Mouse (Mus musculus): Measurements from ENCODE around the gene Gata5. TPM values are rescaled to one million over a fixed set of nuclear protein-coding genes. Genes with fewer than 3 reads are reported as not detected.

Gata5 gene
- polyA plus RNA-seq, 1 experiment from 2014 or later = 3.9 TPM

DNA sequence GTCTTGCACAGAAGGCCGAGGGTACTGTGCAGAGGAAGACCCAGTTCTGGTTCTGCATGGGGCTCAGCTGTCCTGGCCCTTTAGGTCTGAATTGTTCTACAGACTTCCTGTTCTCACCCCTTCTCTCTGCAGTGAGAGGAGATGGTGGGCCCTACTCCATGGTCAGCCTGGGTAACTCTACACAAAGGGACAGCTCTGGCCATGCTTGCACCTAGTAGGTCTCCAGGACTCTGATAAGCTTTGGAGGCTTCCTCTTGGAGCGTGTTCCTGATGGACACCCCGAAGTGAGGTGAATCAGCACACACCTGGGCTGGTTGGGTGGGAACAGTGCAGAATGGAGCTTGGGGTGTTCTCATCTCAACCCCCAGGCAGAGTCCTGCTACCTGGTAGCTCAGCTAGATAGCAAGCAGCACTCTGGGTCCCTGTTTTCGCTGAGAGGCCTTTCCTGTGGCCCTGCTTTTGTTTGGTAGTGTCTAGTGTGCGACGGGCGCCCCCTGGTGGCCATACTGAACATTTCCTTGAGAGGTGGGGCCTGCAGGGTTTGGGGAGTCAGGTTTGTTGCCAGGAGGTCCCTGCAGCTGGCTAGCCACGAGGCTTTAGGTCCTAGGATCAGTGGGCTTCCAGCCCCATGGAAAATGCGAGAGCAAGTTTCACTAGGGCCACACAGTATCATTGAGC, 12.5 kb upstream of the Gata5 start:
- no peak overlapping the region for H3K4me3 ChIP-seq (ENCODE audit: low read length)
- H3K4me2 ChIP-seq (replicated peaks; ENCODE audit: low read depth, low read length) = no peak overlapping the region
- 30% methylated on average over 9 of the region's 9 CpGs for WGBS
- peak; percentile 84 for ATAC-seq (ENCODE audit: low FRiP score, low TSS enrichment)
- H3K9me3 ChIP-seq (ENCODE audit: low read length) = no peaks in the 10 kb centered on the region
- no peak overlapping the region for H3K27ac ChIP-seq (ENCODE audit: low read length)
- peaks cover 3% of the 10 kb centered on the region for H3K4me1 ChIP-seq (ENCODE audit: insufficient read depth, low read length)
- no peaks in the 10 kb centered on the region for H3K27me3 ChIP-seq (ENCODE audit: insufficient read depth, low read length)
- peak overlapping the region; percentile 35 for H3K9ac ChIP-seq (replicated peaks; ENCODE audit: low read length)
- no peaks in the 10 kb centered on the region for H3K36me3 ChIP-seq (ENCODE audit: insufficient read depth, low read length)

DNA sequence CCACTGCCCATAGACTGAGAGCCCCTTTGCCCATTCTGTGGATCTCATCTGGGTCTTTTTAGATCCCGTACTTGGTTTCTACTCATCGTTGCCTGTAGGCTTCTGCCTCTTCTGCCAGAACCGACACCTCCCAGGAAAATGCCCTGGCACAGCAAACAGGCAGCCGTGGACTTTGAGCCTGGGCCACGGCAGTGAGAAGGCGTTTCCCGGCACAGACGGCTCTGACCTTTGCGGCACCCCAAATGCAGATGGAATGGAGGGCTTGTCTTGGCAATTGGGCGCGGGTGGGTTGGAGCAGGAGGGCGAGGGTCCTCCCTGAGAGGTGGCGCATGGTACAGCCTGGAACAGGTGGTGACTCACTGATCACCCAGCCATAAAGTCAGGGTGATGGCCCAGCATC, 8.6 kb upstream of the Gata5 start:
- Histone ChIP-seq H3K9me3 (ENCODE audit: low read length) (no peaks in the 10 kb centered on the region), H3K4me1 (ENCODE audit: insufficient read depth, low read length) (peaks cover 3% of the 10 kb centered on the region), H3K9ac (replicated peaks; ENCODE audit: low read length) (no peak overlapping the region), H3K4me3 (ENCODE audit: low read length) (no peak overlapping the region), H3K27me3 (ENCODE audit: insufficient read depth, low read length) (peaks cover 7% of the 10 kb centered on the region; the same call in 1 of the 2 replicates), H3K36me3 (ENCODE audit: insufficient read depth, low read length) (no peaks in the 10 kb centered on the region), H3K27ac (ENCODE audit: low read length) (no peak overlapping the region), H3K4me2 (replicated peaks; ENCODE audit: low read depth, low read length) (no peak overlapping the region)
- WGBS = 68% methylated on average over 13 of the region's 13 CpGs
- ATAC-seq (ENCODE audit: low FRiP score, low TSS enrichment) = no peak

DNA sequence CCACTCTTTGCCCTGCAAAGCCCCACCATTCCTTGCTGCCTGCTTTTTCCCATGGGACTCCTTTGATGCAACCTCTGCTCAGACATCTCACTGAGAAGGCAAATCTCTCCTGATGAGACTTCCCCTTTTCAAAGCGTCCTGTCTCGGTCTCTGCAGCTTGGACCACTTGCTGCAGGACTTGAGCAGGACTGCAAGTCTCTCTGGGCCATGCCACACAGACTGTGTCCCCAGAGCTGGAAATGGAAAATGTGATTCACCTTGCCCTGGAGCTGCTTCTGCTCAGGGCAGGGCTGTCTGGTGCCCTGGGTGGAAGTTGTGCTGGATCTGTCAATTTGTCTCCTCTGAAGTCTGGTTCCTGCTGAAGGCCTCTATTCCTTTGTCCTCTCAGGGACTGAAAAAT, 7.7 kb upstream of the Gata5 start:
- Histone ChIP-seq H3K36me3 (ENCODE audit: insufficient read depth, low read length) (no peaks in the 10 kb centered on the region), H3K9ac (replicated peaks; ENCODE audit: low read length) (no peak overlapping the region), H3K4me3 (ENCODE audit: low read length) (no peak overlapping the region), H3K4me1 (ENCODE audit: insufficient read depth, low read length) (peaks cover 6% of the 10 kb centered on the region), H3K9me3 (ENCODE audit: low read length) (no peaks in the 10 kb centered on the region), H3K27ac (ENCODE audit: low read length) (no peak overlapping the region), H3K27me3 (ENCODE audit: insufficient read depth, low read length) (peaks cover 7% of the 10 kb centered on the region), H3K4me2 (replicated peaks; ENCODE audit: low read depth, low read length) (no peak overlapping the region)
- 51% methylated on average over 2 of the region's 2 CpGs for WGBS
- no peak for ATAC-seq (ENCODE audit: low FRiP score, low TSS enrichment)

DNA sequence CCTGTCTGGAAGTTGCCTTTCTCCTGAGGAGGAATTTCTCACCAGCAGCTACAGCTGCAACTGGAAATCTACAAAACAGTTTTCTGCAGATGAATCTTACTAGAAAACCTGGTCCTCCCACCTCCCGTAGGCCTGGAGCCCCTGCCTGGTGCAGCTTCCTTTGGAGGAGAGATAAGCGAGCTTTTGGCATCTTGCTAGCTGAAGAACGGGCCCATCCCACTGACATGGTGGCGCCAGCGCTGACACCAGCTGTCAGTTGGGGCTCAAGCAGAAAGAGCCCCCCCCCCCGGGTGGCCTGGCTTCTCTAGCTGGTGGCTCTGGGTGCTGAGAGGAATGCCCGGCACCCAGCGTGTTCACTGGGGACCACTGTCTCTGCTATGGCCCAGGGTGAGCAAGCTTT, 6.7 kb upstream of the Gata5 start:
- no peak overlapping the region for H3K4me3 ChIP-seq (ENCODE audit: low read length)
- H3K4me1 ChIP-seq (ENCODE audit: insufficient read depth, low read length) = peaks cover 4% of the 10 kb centered on the region; the same call in 1 of the 2 replicates
- WGBS = 81% methylated on average over 8 of the region's 8 CpGs
- H3K4me2 ChIP-seq (replicated peaks; ENCODE audit: low read depth, low read length) = no peak overlapping the region
- H3K9me3 ChIP-seq (ENCODE audit: low read length) = no peaks in the 10 kb centered on the region
- ATAC-seq (ENCODE audit: low FRiP score, low TSS enrichment) = no peak
- H3K27me3 ChIP-seq (ENCODE audit: insufficient read depth, low read length) = peaks cover 11% of the 10 kb centered on the region
- no peaks in the 10 kb centered on the region for H3K36me3 ChIP-seq (ENCODE audit: insufficient read depth, low read length)
- no peak overlapping the region for H3K27ac ChIP-seq (ENCODE audit: low read length)
- H3K9ac ChIP-seq (replicated peaks; ENCODE audit: low read length) = no peak overlapping the region

DNA sequence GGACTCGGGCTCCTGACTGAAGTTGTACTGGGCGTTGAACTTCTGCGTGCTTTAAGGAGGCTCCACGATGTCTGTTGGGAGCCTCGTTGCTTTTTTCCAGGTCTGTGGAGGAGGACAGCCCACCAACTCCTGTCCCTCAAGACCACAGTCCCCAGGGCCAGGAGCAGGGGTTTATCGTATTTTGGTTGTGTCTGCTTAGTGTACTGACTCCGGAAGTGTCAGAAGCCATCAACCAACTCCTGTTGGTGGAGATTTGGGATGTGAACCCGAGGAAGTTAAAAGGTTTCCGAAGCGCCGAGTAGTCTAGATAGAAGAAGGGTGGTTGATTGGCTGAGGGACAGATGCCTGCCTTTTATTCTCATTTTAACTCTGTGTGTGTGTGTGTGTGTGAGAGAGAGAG, 5.4 kb upstream of the Gata5 start:
- Histone ChIP-seq H3K4me1 (ENCODE audit: insufficient read depth, low read length) (peaks cover 6% of the 10 kb centered on the region), H3K4me3 (ENCODE audit: low read length) (no peak overlapping the region), H3K27ac (ENCODE audit: low read length) (no peak overlapping the region), H3K4me2 (replicated peaks; ENCODE audit: low read depth, low read length) (no peak overlapping the region), H3K9ac (replicated peaks; ENCODE audit: low read length) (no peak overlapping the region), H3K36me3 (ENCODE audit: insufficient read depth, low read length) (no peaks in the 10 kb centered on the region), H3K27me3 (ENCODE audit: insufficient read depth, low read length) (peaks cover 22% of the 10 kb centered on the region), H3K9me3 (ENCODE audit: low read length) (no peaks in the 10 kb centered on the region)
- ATAC-seq (ENCODE audit: low FRiP score, low TSS enrichment) = no peak
- WGBS = 48% methylated on average over 11 of the region's 11 CpGs

DNA sequence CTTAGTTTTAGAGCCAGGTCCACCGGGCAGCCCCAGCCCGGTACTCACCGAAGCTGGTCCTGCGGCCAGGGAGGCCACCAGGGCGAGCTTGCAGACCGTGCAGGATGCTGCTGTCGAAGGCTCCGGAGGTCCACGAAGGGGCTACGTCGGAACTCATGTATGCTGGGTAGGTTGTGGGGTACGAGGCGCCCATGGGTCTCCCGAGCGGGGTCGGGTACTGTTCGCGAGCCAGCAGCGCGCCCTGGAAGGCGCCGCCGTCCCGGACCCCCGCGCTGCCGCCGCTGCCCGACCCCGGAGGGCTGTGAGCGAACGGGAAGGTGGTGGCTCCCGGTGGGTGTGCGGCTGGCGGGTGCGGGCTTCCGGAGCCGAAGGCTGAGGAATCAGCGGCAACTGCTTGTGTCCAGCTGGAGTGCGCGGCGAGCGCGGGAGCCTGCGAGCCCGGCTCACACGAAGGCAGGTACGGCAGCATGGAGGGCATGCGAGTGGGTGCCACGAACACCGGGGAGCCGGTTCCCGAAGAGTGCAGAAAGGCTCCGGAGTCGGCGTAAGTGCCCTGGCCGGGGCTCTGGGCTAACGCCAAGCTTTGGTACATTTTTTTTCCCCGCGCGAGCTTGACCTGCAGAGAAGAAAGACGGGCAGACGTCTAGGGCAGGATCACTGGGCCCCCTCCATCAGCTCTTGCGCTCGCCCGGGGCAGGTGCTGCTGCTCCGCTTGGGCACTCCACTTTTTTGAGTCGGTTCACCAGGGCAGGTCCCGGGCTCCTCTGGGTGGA, 535 bp downstream of the Gata5 start:
- WGBS = under 1% methylated on average over 69 of the region's 69 CpGs
- peak overlapping the region; percentile 27; the same call in 1 of the 2 replicates for H3K27ac ChIP-seq (ENCODE audit: low read length)
- no peak; the same call in 1 of the 2 replicates for ATAC-seq (ENCODE audit: low FRiP score, low TSS enrichment)

DNA sequence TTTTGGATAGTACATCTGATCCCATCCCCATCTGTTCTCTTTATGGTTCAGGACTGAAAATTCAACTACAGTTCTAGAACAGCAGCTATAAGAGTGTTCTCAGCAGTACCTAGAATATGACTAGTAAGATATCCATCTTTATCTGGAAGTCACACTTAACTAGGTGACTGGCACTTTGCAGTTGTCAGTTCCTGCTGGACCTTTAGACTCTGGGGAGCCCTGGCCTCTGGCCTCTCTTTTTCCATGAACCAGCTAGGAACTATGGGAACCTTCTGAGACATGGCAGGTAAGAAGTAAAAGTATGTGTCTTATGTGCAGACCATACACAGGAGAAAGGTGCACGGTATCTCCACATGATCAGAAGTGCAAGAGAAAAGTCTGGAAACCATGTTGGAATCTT, 5.0 kb downstream of the Gata5 start:
- no peak overlapping the region for H3K4me3 ChIP-seq (ENCODE audit: low read length)
- no peak overlapping the region for H3K9ac ChIP-seq (replicated peaks; ENCODE audit: low read length)
- peaks cover 25% of the 10 kb centered on the region for H3K27me3 ChIP-seq (ENCODE audit: insufficient read depth, low read length)
- ATAC-seq (ENCODE audit: low FRiP score, low TSS enrichment) = no peak
- no peak overlapping the region for H3K27ac ChIP-seq (ENCODE audit: low read length)
- no peaks in the 10 kb centered on the region for H3K36me3 ChIP-seq (ENCODE audit: insufficient read depth, low read length)
- no peak overlapping the region for H3K4me2 ChIP-seq (replicated peaks; ENCODE audit: low read depth, low read length)
- WGBS = 92% methylated on average over 1 of the region's 1 CpGs
- H3K9me3 ChIP-seq (ENCODE audit: low read length) = no peaks in the 10 kb centered on the region
- H3K4me1 ChIP-seq (ENCODE audit: insufficient read depth, low read length) = peaks cover 15% of the 10 kb centered on the region

More for the DNA sequence above, 535 bp downstream of the Gata5 start:
- no peaks in the 10 kb centered on the region for H3K36me3 ChIP-seq (ENCODE audit: insufficient read depth, low read length)
- H3K4me2 ChIP-seq (replicated peaks; ENCODE audit: low read depth, low read length) = peak overlapping the region; percentile 75
- H3K9me3 ChIP-seq (ENCODE audit: low read length) = no peaks in the 10 kb centered on the region
- peaks cover 51% of the 10 kb centered on the region for H3K27me3 ChIP-seq (ENCODE audit: insufficient read depth, low read length)
- peak overlapping the region; percentile 65 for H3K9ac ChIP-seq (replicated peaks; ENCODE audit: low read length)
- H3K4me3 ChIP-seq (ENCODE audit: low read length) = peak overlapping the region; percentile 55
- peaks cover 20% of the 10 kb centered on the region for H3K4me1 ChIP-seq (ENCODE audit: insufficient read depth, low read length)

DNA sequence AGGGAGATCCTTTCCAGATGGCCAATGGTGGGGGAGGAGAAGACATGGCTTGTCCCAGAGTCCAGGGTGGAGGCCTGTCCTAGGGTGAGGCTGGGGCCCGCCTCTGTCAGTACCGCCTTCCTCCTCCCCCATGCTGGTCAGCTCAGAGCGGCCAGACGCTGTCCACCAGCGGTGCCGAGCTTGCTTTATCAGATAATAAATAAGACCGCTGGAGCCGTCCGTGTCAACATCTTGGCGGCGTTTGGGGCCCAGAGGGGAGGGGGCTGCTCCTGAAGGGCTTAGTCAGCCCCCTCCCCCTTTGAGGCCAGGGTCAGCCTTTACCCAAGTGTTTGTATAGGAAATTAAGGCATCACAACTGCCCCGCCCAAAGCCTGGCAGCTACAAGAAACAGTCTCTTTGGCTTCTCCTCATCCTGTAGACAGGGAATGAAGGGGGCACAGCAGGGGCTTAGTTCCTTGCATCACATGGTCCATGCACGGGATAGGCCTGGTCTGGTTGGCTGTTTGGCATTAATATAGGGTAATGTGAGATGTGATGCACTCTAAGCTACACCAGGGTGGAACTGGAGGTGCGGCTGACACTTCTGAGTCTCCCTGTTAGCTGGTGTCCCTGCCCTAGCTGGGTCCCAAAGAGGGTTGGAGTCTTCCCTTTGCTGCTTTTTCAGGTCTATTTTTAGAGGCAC, 11.7 kb downstream of the Gata5 start:
- peak overlapping the region; percentile 48; the same call in 1 of the 2 replicates for H3K27ac ChIP-seq (ENCODE audit: low read length)
- no peaks in the 10 kb centered on the region for H3K27me3 ChIP-seq (ENCODE audit: insufficient read depth, low read length)
- H3K4me3 ChIP-seq (ENCODE audit: low read length) = no peak overlapping the region
- WGBS = 14% methylated on average over 14 of the region's 14 CpGs
- no peaks in the 10 kb centered on the region for H3K36me3 ChIP-seq (ENCODE audit: insufficient read depth, low read length)
- peaks cover 21% of the 10 kb centered on the region for H3K4me1 ChIP-seq (ENCODE audit: insufficient read depth, low read length)
- H3K9me3 ChIP-seq (ENCODE audit: low read length) = no peaks in the 10 kb centered on the region
- peak; percentile 87 for ATAC-seq (ENCODE audit: low FRiP score, low TSS enrichment)
- H3K4me2 ChIP-seq (replicated peaks; ENCODE audit: low read depth, low read length) = no peak overlapping the region; the same call in 1 of the 2 replicates
- H3K9ac ChIP-seq (replicated peaks; ENCODE audit: low read length) = no peak overlapping the region

DNA sequence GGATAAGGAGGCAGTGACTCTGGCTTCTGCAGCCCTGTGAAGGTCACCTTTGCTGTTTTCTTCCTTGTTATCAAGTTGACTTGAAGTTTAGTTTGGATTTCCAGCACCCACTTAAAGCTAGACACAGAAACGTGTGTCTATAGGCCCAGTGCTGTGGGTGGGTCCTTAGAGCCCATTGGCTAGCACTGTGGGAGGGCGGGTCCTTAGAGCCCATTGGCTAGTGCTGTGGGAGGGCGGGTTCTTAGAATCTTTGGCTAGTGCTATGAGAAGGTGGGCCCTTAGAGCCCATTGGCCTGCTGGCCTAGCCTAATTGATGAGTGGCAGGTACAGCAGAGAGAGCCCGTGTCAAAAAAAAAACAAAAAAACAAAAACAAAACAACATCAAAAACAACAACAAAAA, 14.3 kb downstream of the Gata5 start:
- 69% methylated on average over 4 of the region's 4 CpGs for WGBS
- Histone ChIP-seq H3K4me3 (ENCODE audit: low read length) (no peak overlapping the region), H3K27ac (ENCODE audit: low read length) (no peak overlapping the region)

More for the DNA sequence above, 14.3 kb downstream of the Gata5 start:
- Histone ChIP-seq H3K27me3 (ENCODE audit: insufficient read depth, low read length) (no peaks in the 10 kb centered on the region), H3K4me2 (replicated peaks; ENCODE audit: low read depth, low read length) (no peak overlapping the region), H3K9ac (replicated peaks; ENCODE audit: low read length) (no peak overlapping the region), H3K36me3 (ENCODE audit: insufficient read depth, low read length) (no peaks in the 10 kb centered on the region), H3K9me3 (ENCODE audit: low read length) (no peaks in the 10 kb centered on the region), H3K4me1 (ENCODE audit: insufficient read depth, low read length) (peaks cover 21% of the 10 kb centered on the region)
- ATAC-seq (ENCODE audit: low FRiP score, low TSS enrichment) = no peak
